8 mouse cellular contexts compared by ENCODE assay signal in genomic region chr17:55956591-55956990, GRCm38 (mm10). TPM values are rescaled to one million over a fixed set of nuclear protein-coding genes. Genes with fewer than 3 reads are reported as not detected.
DNase-seq lines count a peak whose midpoint lies in the region; ATAC-seq and TF ChIP-seq lines count a peak whose summit lies in the region.

No protein-coding gene starts in this region.

- no peaks in the 10 kb centered on the region for H3K9me3 ChIP-seq in lung, postnatal 0 days (ENCODE audit: low read length)
- H3K9me3 ChIP-seq in intestine, postnatal 0 days (ENCODE audit: control insufficient read depth): no peaks in the 10 kb centered on the region
- H3K9me3 ChIP-seq in neural tube, embryonic 14.5 days (ENCODE audit: control insufficient read depth, low read length): no peaks in the 10 kb centered on the region

- no peak for TF ChIP-seq EP300 in lung, postnatal 0 days (IDR thresholded peaks at IDR 0.05)

- TF ChIP-seq POLR2A in cerebellum, adult 2 months (IDR thresholded peaks at IDR 0.05; ENCODE audit: borderline replicate concordance, insufficient read depth, low read length): no peak

- no peak for DNase-seq in cerebellum, adult 2 months
- no peak for DNase-seq in cerebellum, adult 8-10 months
- DNase-seq in lung, postnatal 0 days (ENCODE audit: low spot score): no peak
- no peak for DNase-seq in lung, adult 18-20 months
- DNase-seq in adrenal gland, postnatal 14 days: no peak
- no peak for DNase-seq in left cerebral cortex, adult 18-20 months (ENCODE audit: low spot score in 2 of 2)

- no peak for ATAC-seq in lung, postnatal 0 days
- no peak for ATAC-seq in intestine, postnatal 0 days
- no peak for ATAC-seq in neural tube, embryonic 14.5 days (ENCODE audit: low read depth)

- H3K4me1 ChIP-seq in cerebellum, adult 2 months (ENCODE audit: control insufficient read depth, insufficient read depth, low read length): peaks cover 14% of the 10 kb centered on the region
- H3K4me1 ChIP-seq in lung, postnatal 0 days (ENCODE audit: insufficient read depth, low read depth, low read length): peaks cover 4% of the 10 kb centered on the region; the same call in 1 of the 2 replicates
- 0 out of 2 replicates have a peak, but pooled peaks cover 2% of the 10 kb centered on the region for H3K4me1 ChIP-seq in intestine, postnatal 0 days (replicated peaks; ENCODE audit: control insufficient read depth, insufficient read depth, low read length)
- peaks cover 14% of the 10 kb centered on the region for H3K4me1 ChIP-seq in neural tube, embryonic 14.5 days (ENCODE audit: control insufficient read depth, insufficient read depth, low read length)

- no peak for TF ChIP-seq CTCF in cerebellum, adult 2 months (IDR thresholded peaks at IDR 0.05; ENCODE audit: borderline replicate concordance, insufficient read depth, low read depth, low read length)
- no peak; the same call in 1 of the 2 replicates for TF ChIP-seq CTCF in lung, postnatal 0 days (IDR thresholded peaks at IDR 0.05)
- TF ChIP-seq CTCF in intestine, postnatal 0 days (IDR thresholded peaks at IDR 0.05; ENCODE audit: low read depth): no peak

- peak overlapping the region; percentile 60 for H3K4me3 ChIP-seq in cerebellum, adult 2 months (replicated peaks; ENCODE audit: insufficient read depth, low read depth, low read length)
- H3K4me3 ChIP-seq in lung, postnatal 0 days (ENCODE audit: low read depth, low read length): 0 out of 2 replicates have a peak overlapping the region, but pooled peaks have one; percentile 19
- H3K4me3 ChIP-seq in intestine, postnatal 0 days (ENCODE audit: low read depth, low read length): peak overlapping the region; percentile 39; the same call in 1 of the 2 replicates
- H3K4me3 ChIP-seq in neural tube, embryonic 14.5 days (ENCODE audit: low read depth, low read length): peak overlapping the region; percentile 44

- H3K9ac ChIP-seq in lung, postnatal 0 days (replicated peaks; ENCODE audit: low read depth): no peak overlapping the region
- no peak overlapping the region for H3K9ac ChIP-seq in intestine, postnatal 0 days (ENCODE audit: low read depth, low read length)
- H3K9ac ChIP-seq in neural tube, embryonic 14.5 days (replicated peaks; ENCODE audit: low read depth, low read length): peak overlapping the region; percentile 44

- no peaks in the 10 kb centered on the region for H3K36me3 ChIP-seq in lung, postnatal 0 days (ENCODE audit: insufficient read depth, low read length)
- H3K36me3 ChIP-seq in intestine, postnatal 0 days (ENCODE audit: control insufficient read depth, insufficient read depth): peaks cover 9% of the 10 kb centered on the region; the same call in 1 of the 2 replicates
- H3K36me3 ChIP-seq in neural tube, embryonic 14.5 days (ENCODE audit: control insufficient read depth, insufficient read depth, low read length): no peaks in the 10 kb centered on the region

- peak overlapping the region; percentile 44; the same call in 1 of the 2 replicates for H3K4me2 ChIP-seq in lung, postnatal 0 days (replicated peaks; ENCODE audit: low read depth, low read length)
- peak overlapping the region; percentile 67 for H3K4me2 ChIP-seq in intestine, postnatal 0 days (replicated peaks; ENCODE audit: low read depth)
- H3K4me2 ChIP-seq in neural tube, embryonic 14.5 days (ENCODE audit: low read depth, low read length): peak overlapping the region; percentile 65

- H3K27ac ChIP-seq in cerebellum, adult 2 months (ENCODE audit: insufficient read depth, low read length): no peak overlapping the region
- no peak overlapping the region for H3K27ac ChIP-seq in lung, postnatal 0 days (ENCODE audit: low read length)
- no peak overlapping the region for H3K27ac ChIP-seq in intestine, postnatal 0 days (ENCODE audit: low read depth, low read length)
- peak overlapping the region; percentile 55 for H3K27ac ChIP-seq in neural tube, embryonic 14.5 days (ENCODE audit: low read depth, low read length)

- no peaks in the 10 kb centered on the region for H3K27me3 ChIP-seq in cerebellum, adult 2 months (ENCODE audit: control insufficient read depth, insufficient read depth, low read length)
- no peaks in the 10 kb centered on the region for H3K27me3 ChIP-seq in lung, postnatal 0 days (replicated peaks; ENCODE audit: insufficient read depth, low read length)
- H3K27me3 ChIP-seq in intestine, postnatal 0 days (replicated peaks; ENCODE audit: control insufficient read depth, insufficient read depth, low read length): 0 out of 2 replicates have a peak, but pooled peaks cover 10% of the 10 kb centered on the region
- H3K27me3 ChIP-seq in neural tube, embryonic 14.5 days (ENCODE audit: control insufficient read depth, insufficient read depth, low read length): no peaks in the 10 kb centered on the region

- 32% methylated on average over 6 of the region's 6 CpGs for WGBS in cerebellum, adult 2 months
- WGBS in lung, postnatal 0 days: 38% methylated on average over 6 of the region's 6 CpGs
- WGBS in intestine, postnatal 0 days: 39% methylated on average over 6 of the region's 6 CpGs
- 45% methylated on average over 6 of the region's 6 CpGs for WGBS in neural tube, embryonic 14.5 days

RNA-seq across cellular contexts. Expression of gene Yju2, which starts 2.3 kb away (rescaled TPM):
- polyA plus RNA-seq in cerebellum, adult 2 months (2012; rRNA removed): 13.4 and 14.9 TPM in 2 replicates
- 16.8 and 19.2 TPM in 2 replicates for polyA plus RNA-seq in lung, postnatal 0 days (2015; fragmentation: Nextera tagmentation; extraction: Ambion mirVana)
- polyA plus RNA-seq in intestine, postnatal 0 days (2015; fragmentation: Nextera tagmentation; extraction: Ambion mirVana): 10.2 and 10.9 TPM in 2 replicates
- 17.9 and 18.0 TPM in 2 replicates for polyA plus RNA-seq in neural tube, embryonic 14.5 days (2014; fragmentation: Nextera tagmentation; extraction: Ambion mirVana)
- 18.2 and 24.8 TPM in 2 replicates for total RNA-seq in adrenal gland, postnatal 14 days (2021)
- total RNA-seq in left cerebral cortex, adult 18-20 months (2021): 10 to 100 TPM; 15.0 to 15.2 TPM

RNA-seq across cellular contexts. Expression of gene Ebi3, which starts 4.2 kb away (rescaled TPM):
- 0.81 and 1.00 TPM in 2 replicates for polyA plus RNA-seq in cerebellum, adult 2 months (2012; rRNA removed)
- 3.1 and 3.3 TPM in 2 replicates for polyA plus RNA-seq in lung, postnatal 0 days (2015; fragmentation: Nextera tagmentation; extraction: Ambion mirVana)
- polyA plus RNA-seq in intestine, postnatal 0 days (2015; fragmentation: Nextera tagmentation; extraction: Ambion mirVana): 1.5 and 1.6 TPM in 2 replicates
- polyA plus RNA-seq in neural tube, embryonic 14.5 days (2014; fragmentation: Nextera tagmentation; extraction: Ambion mirVana): 6.7 and 7.1 TPM in 2 replicates
- total RNA-seq in adrenal gland, postnatal 14 days (2021): 1.2 and 1.6 TPM in 2 replicates
- total RNA-seq in left cerebral cortex, adult 18-20 months (2021): 1 to 10 TPM; 1.3 to 1.8 TPM

RNA-seq across cellular contexts. Expression of gene Zfp119b, which starts 7.3 kb away (rescaled TPM):
- 3.3 and 3.7 TPM in 2 replicates for polyA plus RNA-seq in cerebellum, adult 2 months (2012; rRNA removed)
- polyA plus RNA-seq in lung, postnatal 0 days (2015; fragmentation: Nextera tagmentation; extraction: Ambion mirVana): 10.0 and 11.0 TPM in 2 replicates
- 3.4 and 3.7 TPM in 2 replicates for polyA plus RNA-seq in intestine, postnatal 0 days (2015; fragmentation: Nextera tagmentation; extraction: Ambion mirVana)
- 9.8 and 10.5 TPM in 2 replicates for polyA plus RNA-seq in neural tube, embryonic 14.5 days (2014; fragmentation: Nextera tagmentation; extraction: Ambion mirVana)
- total RNA-seq in adrenal gland, postnatal 14 days (2021): 4.4 and 5.4 TPM in 2 replicates
- 1 to 10 TPM; 3.3 to 4.2 TPM for total RNA-seq in left cerebral cortex, adult 18-20 months (2021)

RNA-seq across cellular contexts. Expression of gene Shd, which starts 13.7 kb away (rescaled TPM):
- polyA plus RNA-seq in cerebellum, adult 2 months (2012; rRNA removed): 122 and 127 TPM in 2 replicates
- 3.1 and 3.4 TPM in 2 replicates for polyA plus RNA-seq in lung, postnatal 0 days (2015; fragmentation: Nextera tagmentation; extraction: Ambion mirVana)
- polyA plus RNA-seq in intestine, postnatal 0 days (2015; fragmentation: Nextera tagmentation; extraction: Ambion mirVana): 2.7 and 2.9 TPM in 2 replicates
- 158 and 218 TPM in 2 replicates for polyA plus RNA-seq in neural tube, embryonic 14.5 days (2014; fragmentation: Nextera tagmentation; extraction: Ambion mirVana)
- 1.2 and 3.7 TPM in 2 replicates for total RNA-seq in adrenal gland, postnatal 14 days (2021)
- 10 to 100 TPM; 39.2 to 41.0 TPM for total RNA-seq in left cerebral cortex, adult 18-20 months (2021)

RNA-seq across cellular contexts. Expression of gene Fsd1, which starts 29.7 kb away (rescaled TPM):
- polyA plus RNA-seq in cerebellum, adult 2 months (2012; rRNA removed): 88.0 and 91.3 TPM in 2 replicates
- 0.36 and 0.37 TPM in 2 replicates for polyA plus RNA-seq in lung, postnatal 0 days (2015; fragmentation: Nextera tagmentation; extraction: Ambion mirVana)
- polyA plus RNA-seq in intestine, postnatal 0 days (2015; fragmentation: Nextera tagmentation; extraction: Ambion mirVana): 3.6 and 4.2 TPM in 2 replicates
- 155 and 188 TPM in 2 replicates for polyA plus RNA-seq in neural tube, embryonic 14.5 days (2014; fragmentation: Nextera tagmentation; extraction: Ambion mirVana)
- 1.6 and 2.9 TPM in 2 replicates for total RNA-seq in adrenal gland, postnatal 14 days (2021)
- total RNA-seq in left cerebral cortex, adult 18-20 months (2021): 10 to 100 TPM; 81.3 to 86.5 TPM
